Mouse (Mus musculus): ENCODE measurements at regions not wholly inside any gene's neighbourhood (a gene's known extent, or its start where the extent isn't known, plus 50 kb on each side); places are given as distances from the start of the nearest gene placed in this dataset.

- DNase-seq (ENCODE audit: low spot score in 2 of 2): peak in 1 of 2 experiments; percentile 17
Observed at GRCm38 (mm10) chrX:145848937-145849783, 344.2 kb upstream of the Amot start.

- no peak for DNase-seq (ENCODE audit: low spot score in 2 of 2)
Observed at GRCm38 (mm10) chrX:145833106-145833505, 328.1 kb upstream of the Amot start.

- DNase-seq (ENCODE audit: low spot score in 2 of 2): no peak
Observed at GRCm38 (mm10) chrX:145812995-145813394, 308.0 kb upstream of the Amot start.
